Mouse (Mus musculus) adrenal gland (tissue): ENCODE results near the gene Gm20765.
"Not testable (repeated sequence)": the region's sequence is repeated elsewhere in the genome, so short reads cannot be mapped to it uniquely, and the experiment has no call there.

ENCODE experiments used
- intact Hi-C: fragments of 180-260 bp; cut with DNase I; formaldehyde crosslinking; loops from one replicate; pipeline ENCODE4 v1.15.1; 2025
- long read RNA-seq, 2 experiments: library from polyadenylated mRNA; unstranded; transcript quantifications; one replicate each; pipeline ENCODE4 v2.0.0; 2020; ENCODE audit warnings: borderline replicate concordance in 1 of 2; ENCODE audit not compliant: insufficient replicate concordance in 1 of 2

Gm20765 gene
- long read RNA-seq, experiment 1, result 0 reads
- long read RNA-seq, experiment 2, result 0 reads

DNA sequence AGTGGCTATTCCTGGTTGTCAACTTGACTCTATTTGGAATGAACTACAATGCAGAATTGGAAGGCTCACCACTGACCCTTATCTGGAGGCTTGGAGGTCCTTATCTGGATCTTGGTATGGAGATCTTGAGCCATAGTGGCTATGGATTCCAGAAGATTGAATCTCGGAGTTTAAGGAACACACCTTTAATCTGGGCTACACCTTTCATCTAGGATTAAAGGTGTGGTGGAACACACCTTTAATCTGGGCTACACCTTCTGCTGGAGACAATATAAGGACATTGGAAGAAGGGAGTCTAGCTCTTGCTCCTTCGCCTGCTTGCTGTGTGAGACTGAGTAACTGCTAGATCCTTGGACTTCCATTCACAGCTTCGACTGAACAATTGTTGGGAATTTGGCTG, at the start of gene Gm20765:
TSS of gene Gm20765 (plus strand) at position 301 of the 400 bp plus-strand sequence.
- intact Hi-C loops, result not testable (repeated sequence)

DNA sequence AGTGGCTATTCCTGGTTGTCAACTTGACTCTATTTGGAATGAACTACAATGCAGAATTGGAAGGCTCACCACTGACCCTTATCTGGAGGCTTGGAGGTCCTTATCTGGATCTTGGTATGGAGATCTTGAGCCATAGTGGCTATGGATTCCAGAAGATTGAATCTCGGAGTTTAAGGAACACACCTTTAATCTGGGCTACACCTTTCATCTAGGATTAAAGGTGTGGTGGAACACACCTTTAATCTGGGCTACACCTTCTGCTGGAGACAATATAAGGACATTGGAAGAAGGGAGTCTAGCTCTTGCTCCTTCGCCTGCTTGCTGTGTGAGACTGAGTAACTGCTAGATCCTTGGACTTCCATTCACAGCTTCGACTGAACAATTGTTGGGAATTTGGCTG, 42.6 kb upstream of the Gm20765 start, which contains the start of gene Gm21293:
TSS of gene Gm21293 (plus strand) at position 301 of the 400 bp plus-strand sequence.
- intact Hi-C loops, result not testable (repeated sequence)

DNA sequence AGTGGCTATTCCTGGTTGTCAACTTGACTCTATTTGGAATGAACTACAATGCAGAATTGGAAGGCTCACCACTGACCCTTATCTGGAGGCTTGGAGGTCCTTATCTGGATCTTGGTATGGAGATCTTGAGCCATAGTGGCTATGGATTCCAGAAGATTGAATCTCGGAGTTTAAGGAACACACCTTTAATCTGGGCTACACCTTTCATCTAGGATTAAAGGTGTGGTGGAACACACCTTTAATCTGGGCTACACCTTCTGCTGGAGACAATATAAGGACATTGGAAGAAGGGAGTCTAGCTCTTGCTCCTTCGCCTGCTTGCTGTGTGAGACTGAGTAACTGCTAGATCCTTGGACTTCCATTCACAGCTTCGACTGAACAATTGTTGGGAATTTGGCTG, 34.1 kb upstream of the Gm20765 start, which contains the start of gene Gm6763:
TSS of gene Gm6763 (plus strand) at position 301 of the 400 bp plus-strand sequence.
- intact Hi-C loops, result not testable (repeated sequence)

DNA sequence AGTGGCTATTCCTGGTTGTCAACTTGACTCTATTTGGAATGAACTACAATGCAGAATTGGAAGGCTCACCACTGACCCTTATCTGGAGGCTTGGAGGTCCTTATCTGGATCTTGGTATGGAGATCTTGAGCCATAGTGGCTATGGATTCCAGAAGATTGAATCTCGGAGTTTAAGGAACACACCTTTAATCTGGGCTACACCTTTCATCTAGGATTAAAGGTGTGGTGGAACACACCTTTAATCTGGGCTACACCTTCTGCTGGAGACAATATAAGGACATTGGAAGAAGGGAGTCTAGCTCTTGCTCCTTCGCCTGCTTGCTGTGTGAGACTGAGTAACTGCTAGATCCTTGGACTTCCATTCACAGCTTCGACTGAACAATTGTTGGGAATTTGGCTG, 25.6 kb upstream of the Gm20765 start, which contains the start of gene Gm8764:
TSS of gene Gm8764 (plus strand) at position 301 of the 400 bp plus-strand sequence.
- intact Hi-C loops, result not testable (repeated sequence)

DNA sequence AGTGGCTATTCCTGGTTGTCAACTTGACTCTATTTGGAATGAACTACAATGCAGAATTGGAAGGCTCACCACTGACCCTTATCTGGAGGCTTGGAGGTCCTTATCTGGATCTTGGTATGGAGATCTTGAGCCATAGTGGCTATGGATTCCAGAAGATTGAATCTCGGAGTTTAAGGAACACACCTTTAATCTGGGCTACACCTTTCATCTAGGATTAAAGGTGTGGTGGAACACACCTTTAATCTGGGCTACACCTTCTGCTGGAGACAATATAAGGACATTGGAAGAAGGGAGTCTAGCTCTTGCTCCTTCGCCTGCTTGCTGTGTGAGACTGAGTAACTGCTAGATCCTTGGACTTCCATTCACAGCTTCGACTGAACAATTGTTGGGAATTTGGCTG, 17.1 kb upstream of the Gm20765 start, which contains the start of gene Gm21304:
TSS of gene Gm21304 (plus strand) at position 301 of the 400 bp plus-strand sequence.
- intact Hi-C loops, result not testable (repeated sequence)

DNA sequence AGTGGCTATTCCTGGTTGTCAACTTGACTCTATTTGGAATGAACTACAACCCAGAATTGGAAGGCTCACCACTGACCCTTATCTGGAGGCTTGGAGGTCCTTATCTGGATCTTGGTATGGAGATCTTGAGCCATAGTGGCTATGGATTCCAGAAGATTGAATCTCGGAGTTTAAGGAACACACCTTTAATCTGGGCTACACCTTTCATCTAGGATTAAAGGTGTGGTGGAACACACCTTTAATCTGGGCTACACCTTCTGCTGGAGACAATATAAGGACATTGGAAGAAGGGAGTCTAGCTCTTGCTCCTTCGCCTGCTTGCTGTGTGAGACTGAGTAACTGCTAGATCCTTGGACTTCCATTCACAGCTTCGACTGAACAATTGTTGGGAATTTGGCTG, 8.6 kb upstream of the Gm20765 start, which contains the start of gene Gm21312:
TSS of gene Gm21312 (plus strand) at position 301 of the 400 bp plus-strand sequence.
- intact Hi-C loops, result not testable (repeated sequence)

DNA sequence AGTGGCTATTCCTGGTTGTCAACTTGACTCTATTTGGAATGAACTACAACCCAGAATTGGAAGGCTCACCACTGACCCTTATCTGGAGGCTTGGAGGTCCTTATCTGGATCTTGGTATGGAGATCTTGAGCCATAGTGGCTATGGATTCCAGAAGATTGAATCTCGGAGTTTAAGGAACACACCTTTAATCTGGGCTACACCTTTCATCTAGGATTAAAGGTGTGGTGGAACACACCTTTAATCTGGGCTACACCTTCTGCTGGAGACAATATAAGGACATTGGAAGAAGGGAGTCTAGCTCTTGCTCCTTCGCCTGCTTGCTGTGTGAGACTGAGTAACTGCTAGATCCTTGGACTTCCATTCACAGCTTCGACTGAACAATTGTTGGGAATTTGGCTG, 8.4 kb downstream of the Gm20765 start, which contains the start of gene Gm4340:
TSS of gene Gm4340 (plus strand) at position 301 of the 400 bp plus-strand sequence.
- intact Hi-C loops, result not testable (repeated sequence)

DNA sequence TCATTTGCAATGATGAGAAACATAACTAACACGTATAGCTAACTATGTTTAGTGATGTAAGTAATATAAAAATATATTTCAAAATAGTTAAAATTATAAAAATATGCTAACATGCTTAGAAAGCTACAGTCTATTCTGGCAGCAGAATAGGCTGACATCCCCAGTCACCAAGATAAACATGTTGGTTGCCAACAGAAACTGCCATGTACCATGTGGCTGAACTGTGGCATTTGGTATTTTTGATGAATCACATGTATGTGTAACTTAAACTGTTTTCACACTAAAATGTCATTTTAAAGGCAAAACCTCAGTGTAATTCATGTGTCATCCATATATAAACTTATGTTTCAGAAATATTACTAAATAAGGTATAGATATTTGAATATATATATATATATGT, 24.3 kb downstream of the Gm20765 start:
- intact Hi-C loops, result no loop called here

DNA sequence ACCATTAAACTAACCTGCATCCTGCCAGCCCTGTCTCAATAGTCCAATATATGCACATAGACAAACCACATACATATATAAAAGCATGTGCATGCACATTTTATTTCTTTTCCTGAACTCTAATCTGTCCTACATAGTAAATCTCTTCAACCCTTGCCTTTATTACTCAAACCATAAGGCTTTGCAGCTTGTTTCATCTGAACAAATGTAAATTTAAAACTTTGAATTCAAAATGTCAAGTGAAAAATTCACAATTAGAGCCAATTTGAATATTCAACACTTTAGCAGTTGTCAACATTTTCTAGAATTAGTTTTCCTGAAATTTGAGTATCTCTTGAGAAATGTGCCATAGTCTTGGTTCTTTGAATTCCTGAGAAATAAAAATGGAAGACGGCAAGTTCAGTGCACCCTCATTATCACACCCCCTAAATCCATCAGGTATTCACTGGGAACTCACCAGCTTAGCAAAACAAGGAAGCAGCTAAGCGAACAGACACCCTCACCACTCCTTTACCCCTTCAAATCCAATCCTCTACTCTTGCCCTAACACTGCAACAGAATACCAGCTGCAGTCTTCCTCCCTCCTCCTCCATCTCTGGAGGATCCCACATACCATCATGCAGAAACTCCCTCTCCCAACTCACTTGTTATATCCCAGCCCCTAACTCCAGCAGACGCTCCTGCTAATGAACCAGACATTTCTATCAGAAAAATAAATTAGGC, 25.1 kb downstream of the Gm20765 start:
- intact Hi-C loops, result no loop called here

DNA sequence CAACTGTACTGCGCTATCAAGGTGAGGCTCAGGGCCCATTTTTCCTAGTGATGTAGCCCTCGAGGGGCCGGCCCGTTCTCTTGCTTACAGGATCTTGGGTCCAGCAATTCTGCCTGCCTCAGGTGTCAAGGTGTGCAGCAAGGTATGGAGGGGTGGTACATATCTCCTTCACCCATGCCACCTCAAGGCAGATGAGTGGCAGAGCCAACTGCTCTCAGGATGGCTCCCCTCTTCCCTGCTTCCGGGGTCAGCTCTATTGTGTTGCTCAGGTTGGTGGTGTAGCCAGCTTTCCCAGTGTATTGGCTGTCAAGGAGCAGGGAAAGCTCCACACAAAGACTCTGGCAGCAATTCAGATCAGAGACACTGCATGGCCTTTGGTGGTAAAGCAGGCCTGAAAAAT, 29.2 kb downstream of the Gm20765 start:
- intact Hi-C loops, result no loop called here

DNA sequence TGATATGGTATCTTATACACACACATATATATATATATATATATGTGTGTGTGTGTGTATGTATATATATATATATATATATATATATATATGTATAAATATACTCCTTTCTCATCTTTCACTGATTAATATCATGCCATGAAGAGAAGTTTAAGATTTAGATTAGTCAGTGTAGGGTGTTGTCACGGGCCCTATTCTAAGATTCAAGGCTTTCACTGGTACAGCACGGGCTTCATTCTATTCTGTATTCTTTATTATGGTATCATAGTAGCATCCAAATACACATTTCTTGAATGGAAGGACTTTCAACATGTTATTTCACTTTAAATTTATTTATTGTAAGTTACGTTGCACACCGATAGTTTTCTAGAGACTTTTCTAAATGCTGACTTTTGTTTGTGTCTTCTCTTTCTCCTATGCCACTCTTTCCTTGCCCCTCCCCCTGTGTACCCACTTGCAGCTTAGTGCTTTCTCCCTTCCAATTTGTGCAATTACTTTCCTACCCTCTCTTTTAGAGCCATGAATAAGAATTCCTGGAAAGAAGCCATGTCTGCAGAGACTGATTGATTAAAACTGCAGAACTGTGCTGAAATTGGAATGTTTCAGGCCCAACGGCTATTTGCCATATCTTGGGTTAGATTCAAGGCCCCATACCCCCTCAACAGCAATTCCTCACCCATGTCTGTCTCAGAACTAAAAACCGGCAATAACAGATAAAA, 35.1 kb downstream of the Gm20765 start:
- intact Hi-C loops, result no loop called here
